Mouse (Mus musculus): ENCODE data around the gene Stx4a. TPM values are rescaled to one million over a fixed set of nuclear protein-coding genes. Genes with fewer than 3 reads are reported as not detected.

The Stx4a gene
- total RNA-seq, 2 experiments from 2014 or later: 67.8 to 94.9 TPM

Other genes with a start within 250 kb of the Stx4a start
- 1 to 10 TPM; 8.0 to 9.2 TPM for gene Ccdc189, start 235.7 kb upstream of the Stx4a start, total RNA-seq (2021)
- gene Rnf40, start 235.5 kb upstream of the Stx4a start, total RNA-seq (2021): 10 to 100 TPM; 51.5 to 59.7 TPM
- gene Zfp629, start 208.5 kb upstream of the Stx4a start, total RNA-seq (2021): 10 to 100 TPM; 18.2 to 30.4 TPM
- gene Bcl7c, start 115.4 kb upstream of the Stx4a start, total RNA-seq (2021): 10 to 100 TPM; 77.0 to 81.8 TPM
- gene Ctf1, start 111.6 kb upstream of the Stx4a start, total RNA-seq (2021): 1 to 10 TPM; 6.3 to 6.8 TPM
- not detected for gene Ctf2, start 92.1 kb upstream of the Stx4a start, total RNA-seq (2021)
- gene Fbxl19, start 79.8 kb upstream of the Stx4a start, total RNA-seq (2021): 10 to 100 TPM; 12.3 to 18.5 TPM
- gene Orai3, start 54.5 kb upstream of the Stx4a start, total RNA-seq (2021): 10 to 100 TPM; 31.5 to 32.0 TPM
- 10 to 100 TPM; 35.9 to 46.6 TPM for gene Setd1a, start 47.6 kb upstream of the Stx4a start, total RNA-seq (2021)
- gene Gm49388, start 38.7 kb upstream of the Stx4a start, total RNA-seq (2021): 1 to 10 TPM; 4.7 to 5.6 TPM
- gene Hsd3b7, start 23.7 kb upstream of the Stx4a start, total RNA-seq (2021): 10 to 100 TPM; 57.1 to 73.1 TPM
- gene Stx1b, start 255 bp downstream of the Stx4a start, total RNA-seq (2021): 1 to 10 TPM; 6.9 to 9.4 TPM
- 10 to 100 TPM; 29.8 to 35.6 TPM for gene Zfp646, start 51.9 kb downstream of the Stx4a start, total RNA-seq (2021)
- gene Zfp668, start 52.5 kb downstream of the Stx4a start, total RNA-seq (2021): 1 to 10 TPM; 5.4 to 9.5 TPM
- gene Prss53, start 66.7 kb downstream of the Stx4a start, total RNA-seq (2021): 1 to 10 TPM in 1 of 2 experiments, under 1 TPM in 1; 0.72 to 1.2 TPM
- gene Gm21974, start 71.2 kb downstream of the Stx4a start, total RNA-seq (2021): not detected
- 100 to 1,000 TPM in 1 of 2 experiments, 10 to 100 TPM in 1; 84.3 to 112 TPM for gene Vkorc1, start 71.3 kb downstream of the Stx4a start, total RNA-seq (2021)
- 100 to 1,000 TPM; 124 to 135 TPM for gene Bckdk, start 79.8 kb downstream of the Stx4a start, total RNA-seq (2021)
- 10 to 100 TPM; 22.5 to 24.7 TPM for gene Kat8, start 88.2 kb downstream of the Stx4a start, total RNA-seq (2021)
- gene Prss8, start 105.8 kb downstream of the Stx4a start, total RNA-seq (2021): under 1 TPM; 0.45 to 0.96 TPM
- 10 to 100 TPM; 11.5 to 12.4 TPM for gene Prss36, start 122.4 kb downstream of the Stx4a start, total RNA-seq (2021)
- 100 to 1,000 TPM; 261 to 396 TPM for gene Fus, start 143.2 kb downstream of the Stx4a start, total RNA-seq (2021)
- gene Pycard, start 169.6 kb downstream of the Stx4a start, total RNA-seq (2021): 1 to 10 TPM; 5.6 to 8.0 TPM
- gene Trim72, start 179.7 kb downstream of the Stx4a start, total RNA-seq (2021): 10 to 100 TPM in 1 of 2 experiments, 1 to 10 TPM in 1; 5.2 to 24.5 TPM
- gene Itgam, start 238.3 kb downstream of the Stx4a start, total RNA-seq (2021): 1 to 10 TPM; 5.4 to 5.9 TPM
- under 1 TPM in 1 of 2 experiments, not detected in 1; 0.09 TPM for gene Gm49368, start 238.4 kb downstream of the Stx4a start, total RNA-seq (2021)